Mouse (Mus musculus): ENCODE data around the gene Als2cr12. TPM values are rescaled to one million over a fixed set of nuclear protein-coding genes. Genes with fewer than 3 reads are reported as not detected.
"Not testable (repeated sequence)": the region's sequence is repeated elsewhere in the genome, so short reads cannot be mapped to it uniquely, and the experiment has no call there.

Gene Als2cr12
- total RNA-seq (2021) = not detected

DNA sequence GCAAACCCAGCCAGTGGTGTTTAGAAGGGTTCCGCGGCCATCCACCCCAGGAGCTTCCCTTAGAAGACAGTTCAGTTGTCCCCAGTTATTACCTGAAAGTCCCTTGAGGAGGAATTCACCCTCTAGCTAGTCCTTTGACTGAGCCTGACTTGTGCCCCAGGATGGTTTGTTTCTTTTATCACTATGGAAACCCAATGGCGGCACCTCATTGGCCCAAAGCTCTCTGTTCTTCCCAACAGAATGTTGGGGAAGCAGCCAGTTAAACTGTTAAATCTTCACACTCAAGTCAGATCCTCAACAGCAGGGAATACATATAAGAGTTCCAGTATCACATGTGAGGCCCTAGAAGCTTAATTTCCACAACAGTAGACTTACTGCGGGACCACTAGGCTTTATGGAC lies at the start of gene Als2cr12:
Als2cr12 (minus strand) TSS at position 180 of the 400 bp plus-strand sequence.
- DNase-seq (ENCODE audit: low spot score in 2 of 2); intact Hi-C loops (cut with DNase I): not testable (repeated sequence)

DNA sequence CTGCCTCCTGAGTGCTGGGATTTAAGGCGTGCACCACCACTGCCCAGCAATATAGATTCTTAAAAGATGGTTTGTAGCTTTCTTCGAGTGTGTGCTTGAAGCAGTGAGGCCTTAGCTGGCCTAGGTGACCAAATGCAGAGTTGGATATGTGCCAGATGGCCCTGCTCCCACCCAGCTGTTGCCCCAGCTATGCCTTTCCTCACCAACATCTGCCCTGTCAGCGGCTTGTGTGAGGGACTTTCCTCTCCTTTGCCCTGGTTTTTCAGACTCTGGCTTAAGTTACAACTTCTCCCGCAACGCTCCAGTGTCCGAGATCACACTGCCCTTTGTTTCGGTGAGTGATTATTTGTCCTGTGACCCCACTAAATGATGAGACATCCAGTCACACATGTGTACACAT lies 48.9 kb upstream of the Als2cr12 start:
- no peak for DNase-seq (ENCODE audit: low spot score in 2 of 2)
- intact Hi-C loops (cut with DNase I) = no loop called here

DNA sequence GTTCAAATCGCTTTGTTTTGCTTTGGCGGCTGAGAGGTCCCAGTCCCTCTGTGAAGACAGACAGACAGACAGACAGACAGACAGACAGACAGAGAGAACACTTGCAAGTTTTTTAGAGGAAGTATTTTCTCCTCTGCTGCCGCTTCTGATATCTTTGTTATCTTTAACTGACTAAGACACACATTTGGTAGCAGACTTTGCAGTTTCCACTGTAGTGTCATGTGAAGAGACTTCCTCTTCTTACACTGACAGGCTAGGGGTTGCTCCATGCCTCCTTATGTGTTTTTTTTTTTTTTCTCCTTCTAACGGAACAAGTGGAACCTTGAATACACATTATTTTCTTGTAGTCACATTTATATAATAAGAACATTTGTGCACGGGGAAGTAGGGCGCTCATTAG lies 47.5 kb upstream of the Als2cr12 start:
- DNase-seq (ENCODE audit: low spot score in 2 of 2) = no peak
- intact Hi-C loops (cut with DNase I) = no loop called here

DNA sequence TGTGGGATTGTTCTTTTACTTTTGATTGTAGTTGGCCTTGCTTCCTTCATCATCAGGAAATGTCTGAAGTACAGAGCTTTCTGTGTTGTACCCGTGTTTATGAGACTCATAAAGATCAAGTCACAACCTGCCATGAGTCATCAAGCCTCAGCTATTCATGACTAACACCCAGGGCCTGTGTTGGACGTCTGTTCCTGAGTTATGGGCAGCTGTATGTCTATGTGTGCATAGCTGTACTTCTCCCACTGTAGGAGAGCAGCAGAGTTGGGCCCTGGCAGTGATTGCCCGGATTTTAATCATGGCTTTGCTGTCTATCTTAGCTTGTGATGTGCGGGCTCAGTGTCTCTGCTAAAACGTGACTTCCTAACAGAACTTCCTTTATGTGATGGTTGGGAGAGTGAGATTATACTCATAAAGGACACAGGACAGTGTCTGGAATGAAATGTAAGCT lies 46.8 kb upstream of the Als2cr12 start:
- DNase-seq (ENCODE audit: low spot score in 2 of 2) = no peak
- intact Hi-C loops (cut with DNase I) = no loop called here

DNA sequence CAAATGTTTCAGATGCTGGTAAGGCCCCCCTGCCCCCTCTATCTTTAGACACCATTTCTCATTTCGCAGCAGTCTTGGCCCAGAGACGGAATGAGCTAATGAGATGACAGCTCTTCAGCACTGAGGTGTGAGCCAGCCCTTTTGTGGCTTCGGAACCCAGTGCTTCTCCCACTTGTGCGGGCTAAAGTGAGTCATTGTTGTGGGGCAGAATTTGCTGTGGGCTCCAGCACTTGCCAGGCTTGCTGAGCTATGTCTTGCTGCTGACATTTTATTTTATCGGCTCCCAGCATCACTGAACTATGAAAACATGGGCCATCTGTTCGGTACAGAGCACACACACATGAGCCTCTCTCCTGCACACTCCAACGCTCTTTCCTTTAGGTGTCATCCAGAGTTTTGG lies 43.7 kb upstream of the Als2cr12 start:
- intact Hi-C loops (cut with DNase I) = no loop called here
- DNase-seq (ENCODE audit: low spot score in 2 of 2) = peak; percentile 77 to 82

DNA sequence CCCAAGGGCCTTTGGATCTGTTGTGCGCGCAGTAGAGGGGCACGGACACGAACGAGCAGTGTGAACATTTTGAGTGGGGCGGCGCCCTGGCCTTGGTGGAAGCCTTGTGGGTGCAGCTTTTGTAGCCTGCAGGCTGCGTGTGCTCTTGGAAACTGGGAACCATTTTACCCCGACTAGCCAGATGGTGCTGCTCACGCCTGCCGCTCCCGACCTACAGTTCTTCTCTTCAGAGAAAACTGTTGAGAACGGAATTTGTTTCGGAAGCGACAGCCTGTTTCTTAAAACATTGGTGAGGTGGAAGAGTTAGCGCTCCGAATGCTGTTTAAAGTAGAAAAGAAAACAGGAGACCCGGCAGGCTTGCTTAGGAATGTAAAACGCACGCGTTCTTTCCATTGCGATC lies 41.2 kb upstream of the Als2cr12 start:
- intact Hi-C loops (cut with DNase I) = no loop called here
- peak; percentile 71 to 83 for DNase-seq (ENCODE audit: low spot score in 2 of 2)

DNA sequence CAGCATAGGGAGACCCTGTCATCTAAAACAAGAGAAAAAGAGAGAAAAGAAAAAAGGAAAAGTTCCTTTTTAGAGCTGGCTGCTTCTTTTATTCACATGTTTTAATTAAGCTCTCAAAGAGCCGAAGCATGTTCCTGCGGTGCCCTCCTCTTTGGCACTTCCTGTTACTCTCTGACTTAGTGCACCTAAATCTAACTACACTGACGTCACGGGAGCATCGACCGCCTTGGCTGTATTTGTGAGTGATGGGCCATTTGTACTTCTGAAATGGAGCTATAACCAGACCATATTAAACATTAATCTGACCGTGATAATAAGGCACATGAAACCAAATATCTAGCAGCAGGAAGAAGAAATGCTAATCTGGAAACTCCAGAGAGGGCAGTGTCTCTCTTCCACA lies 40.2 kb upstream of the Als2cr12 start:
- intact Hi-C loops (cut with DNase I) = no loop called here

DNA sequence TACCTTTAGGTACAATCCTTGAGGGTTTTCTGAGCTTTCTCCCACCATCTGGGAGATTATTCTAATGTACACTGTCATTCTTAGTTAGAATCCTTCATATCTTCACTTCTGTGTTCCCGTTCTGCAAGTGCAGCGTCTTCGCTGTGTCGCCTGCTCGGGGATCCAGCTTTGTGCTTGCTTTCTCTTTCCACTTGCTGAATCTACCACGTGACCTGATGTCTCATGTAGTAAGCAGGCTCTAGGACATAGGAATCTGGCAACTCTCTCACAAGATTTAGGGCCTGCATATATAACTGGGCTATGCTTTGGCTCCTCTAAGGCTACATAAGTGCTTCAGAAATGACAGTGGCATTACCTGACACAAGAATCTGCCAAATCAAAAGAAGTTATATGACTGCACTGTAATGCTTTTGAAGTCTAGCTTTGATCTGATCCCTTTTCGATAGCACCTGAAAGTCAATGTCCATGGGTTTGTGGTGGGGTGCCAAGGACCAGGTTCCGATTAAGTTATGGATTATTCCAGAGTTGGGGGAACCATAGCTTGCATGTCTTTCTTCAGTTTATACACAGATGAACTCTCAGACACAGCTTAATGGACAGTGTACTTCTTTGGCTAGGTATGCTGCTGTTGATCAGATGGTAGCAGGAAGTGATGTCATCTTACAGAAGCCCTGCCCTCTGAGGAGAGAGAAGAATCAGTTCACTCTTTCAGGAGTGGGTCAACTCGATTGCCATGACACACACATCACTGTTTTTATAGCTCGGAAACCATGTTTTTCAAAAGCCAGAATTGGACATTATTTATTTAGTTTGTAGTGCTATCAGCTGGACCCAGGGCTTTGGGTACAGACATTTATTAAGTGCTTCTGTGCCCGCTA lies 38.5 kb upstream of the Als2cr12 start:
- DNase-seq (ENCODE audit: low spot score in 2 of 2) = no peak
- intact Hi-C loops (cut with DNase I) = no loop called here

More for the DNA sequence above, 40.2 kb upstream of the Als2cr12 start:
- no peak for DNase-seq (ENCODE audit: low spot score in 2 of 2)

DNA sequence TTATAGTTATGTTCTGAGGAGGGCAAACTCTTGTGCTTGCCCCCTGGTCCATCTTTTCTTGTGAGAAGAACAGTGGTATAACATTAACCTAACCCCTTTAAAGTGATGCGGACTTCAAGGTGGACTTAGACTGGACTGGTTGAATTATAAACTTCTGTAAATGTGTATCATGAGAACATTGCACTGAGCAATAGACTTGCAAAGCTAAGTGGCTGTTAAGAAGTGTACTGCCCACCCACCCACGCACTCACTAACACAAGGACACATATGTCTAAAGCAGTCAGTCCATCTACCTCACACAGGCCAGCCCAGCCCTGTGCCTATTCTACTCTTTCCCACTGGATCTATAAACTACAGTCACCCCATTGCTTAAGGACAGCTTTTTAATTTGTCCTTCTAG lies 37.8 kb upstream of the Als2cr12 start:
- intact Hi-C loops (cut with DNase I) = no loop called here
- DNase-seq (ENCODE audit: low spot score in 2 of 2) = no peak

DNA sequence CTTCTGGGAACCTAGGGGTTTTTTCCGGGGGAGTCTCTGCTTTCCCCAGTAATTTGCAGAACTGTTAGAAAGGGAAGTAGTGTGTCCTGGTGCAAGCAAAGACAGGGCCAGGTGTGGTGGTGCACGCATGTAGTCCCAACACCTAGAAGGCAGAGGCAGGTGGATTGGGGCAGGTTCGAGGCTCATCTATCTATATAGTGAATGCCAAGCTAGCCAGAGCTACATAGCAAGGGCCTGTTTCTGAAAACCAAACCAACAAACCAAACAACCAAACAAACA lies 32.7 kb upstream of the Als2cr12 start:
- DNase-seq (ENCODE audit: low spot score in 2 of 2) = no peak
- intact Hi-C loops (cut with DNase I) = no loop called here

DNA sequence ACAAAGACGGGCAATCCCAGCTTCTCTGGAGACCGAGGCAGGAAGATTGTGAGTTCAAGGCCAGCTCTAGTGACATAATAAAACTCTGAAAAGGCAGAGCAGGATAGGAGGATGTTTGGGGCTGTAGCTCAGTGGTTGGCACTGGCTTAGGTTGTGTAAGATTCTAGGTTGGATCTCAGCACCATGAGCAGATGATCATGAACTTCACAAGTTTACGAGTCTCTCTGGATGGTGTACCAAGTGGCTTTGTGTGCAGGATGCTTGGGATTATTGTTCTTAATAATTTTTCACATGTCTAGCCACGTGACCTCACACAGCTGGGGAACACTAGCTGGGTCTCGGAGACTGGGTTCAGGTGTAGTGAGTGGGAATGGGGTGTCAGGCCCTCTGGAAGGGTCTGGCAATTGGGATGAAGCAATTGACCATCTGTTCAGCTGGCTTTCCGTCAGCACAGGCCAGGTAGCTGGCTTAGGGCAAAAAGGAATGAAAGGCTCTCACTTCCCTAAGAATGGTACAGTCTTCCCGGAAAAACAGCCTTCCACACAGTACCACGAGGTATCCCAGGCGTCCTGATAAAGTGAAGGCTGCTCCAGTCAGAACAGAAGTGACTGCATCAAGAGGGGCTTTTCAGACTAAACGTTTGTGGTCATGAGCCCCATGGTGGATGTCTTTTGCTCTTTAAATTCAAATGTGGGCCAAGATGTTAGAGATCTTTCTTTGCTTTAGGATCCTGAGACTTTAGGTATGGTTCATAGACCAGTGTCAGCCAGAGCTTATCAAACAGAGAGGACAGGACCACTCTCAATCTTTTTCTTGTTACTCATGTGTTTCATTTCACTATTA lies 32.2 kb upstream of the Als2cr12 start:
- intact Hi-C loops (cut with DNase I) = no loop called here
- DNase-seq (ENCODE audit: low spot score in 2 of 2) = no peak

DNA sequence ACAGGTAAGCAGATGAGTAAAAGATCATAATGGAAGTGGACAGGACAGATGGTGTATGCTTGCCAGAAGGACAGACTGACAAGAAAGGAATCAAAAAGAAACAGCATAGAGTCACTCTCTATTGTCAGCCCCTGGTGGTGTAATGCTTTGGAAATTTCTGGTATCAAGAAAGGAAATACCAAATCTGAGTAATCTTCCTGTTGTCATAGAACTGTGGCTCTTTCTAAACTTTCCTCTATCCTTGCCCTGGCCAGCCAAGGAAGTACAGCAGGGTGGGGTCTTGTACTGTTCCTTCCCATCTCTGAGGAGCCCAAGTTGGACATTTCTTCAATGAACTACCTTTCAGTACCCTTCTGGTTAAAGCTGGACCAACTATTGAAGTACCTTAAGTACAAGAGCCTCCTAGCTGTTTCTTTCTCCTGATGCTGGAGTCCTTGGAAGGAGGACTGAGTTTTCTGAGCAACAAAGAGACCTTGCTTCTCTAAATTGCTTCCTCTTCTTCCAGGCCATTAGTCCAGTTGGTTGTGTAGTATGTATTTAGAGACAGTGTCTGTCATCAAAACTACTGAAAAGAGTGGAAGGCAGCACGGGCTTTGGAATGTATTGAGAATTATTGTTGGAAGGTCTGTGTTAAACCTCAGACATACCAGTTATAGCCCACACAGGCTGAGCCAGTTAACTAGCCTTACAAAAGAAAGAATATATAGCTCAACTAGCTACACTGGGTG lies 31.4 kb upstream of the Als2cr12 start:
- DNase-seq (ENCODE audit: low spot score in 2 of 2) = no peak
- intact Hi-C loops (cut with DNase I) = no loop called here

DNA sequence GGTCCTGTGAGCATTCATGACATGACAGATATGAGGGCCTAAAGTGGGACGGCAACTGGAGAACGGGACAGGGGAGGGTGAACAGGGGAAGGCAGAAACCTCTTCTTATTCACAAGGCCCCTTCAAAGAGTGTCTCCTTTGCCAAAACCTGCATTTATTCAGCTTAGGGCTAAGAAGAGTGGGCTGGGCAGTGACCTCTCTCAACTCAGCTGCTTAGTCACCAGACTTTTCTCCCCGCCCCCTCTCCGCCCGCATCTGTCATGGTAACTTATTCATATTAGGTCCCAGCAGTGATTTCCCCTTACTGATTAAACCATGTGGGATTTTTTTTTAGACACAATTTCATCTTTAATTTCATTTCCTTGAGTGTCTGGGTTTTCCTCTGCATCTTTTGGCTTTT lies 30.0 kb upstream of the Als2cr12 start:
- intact Hi-C loops (cut with DNase I) = no loop called here
- no peak for DNase-seq (ENCODE audit: low spot score in 2 of 2)

DNA sequence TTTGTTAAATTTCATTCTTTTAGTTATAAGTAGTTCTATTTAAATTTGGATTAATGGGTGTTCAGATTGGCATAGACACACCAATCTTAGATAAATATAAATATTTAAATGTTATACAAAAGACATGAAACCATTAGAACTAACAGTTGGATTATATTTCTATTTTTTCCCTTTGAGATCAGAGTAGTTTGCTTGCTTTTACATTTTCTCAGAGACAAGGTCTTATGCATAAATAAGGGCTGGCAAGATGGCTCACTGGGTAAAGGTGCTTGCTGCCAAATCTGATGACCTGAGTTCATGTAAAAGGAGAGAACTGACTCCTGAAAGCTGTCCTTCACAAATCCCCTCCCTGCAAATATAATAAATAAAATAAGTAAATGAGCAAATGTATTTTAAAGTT lies 29.3 kb upstream of the Als2cr12 start:
- no peak for DNase-seq (ENCODE audit: low spot score in 2 of 2)
- intact Hi-C loops (cut with DNase I) = no loop called here

DNA sequence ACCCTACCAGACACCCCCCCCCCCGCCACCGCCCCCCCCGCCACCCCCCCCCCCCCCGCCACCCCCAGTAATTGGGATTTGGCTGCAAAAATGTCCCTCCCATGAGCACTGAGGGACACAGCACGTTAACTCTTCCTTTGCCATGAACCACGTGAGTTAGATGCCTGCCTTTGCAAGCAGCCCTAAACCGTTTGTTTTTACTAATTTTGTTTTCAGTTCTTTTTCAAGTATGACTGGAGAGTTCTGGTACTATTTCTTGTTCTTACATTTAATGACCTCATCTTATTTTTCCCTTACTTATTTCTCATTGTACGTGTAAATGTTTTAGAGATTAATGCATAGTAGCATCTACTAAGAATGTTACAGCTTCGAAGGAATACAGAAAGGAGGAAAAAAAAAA lies 28.7 kb upstream of the Als2cr12 start:
- intact Hi-C loops (cut with DNase I) = no loop called here
- DNase-seq (ENCODE audit: low spot score in 2 of 2) = no peak

DNA sequence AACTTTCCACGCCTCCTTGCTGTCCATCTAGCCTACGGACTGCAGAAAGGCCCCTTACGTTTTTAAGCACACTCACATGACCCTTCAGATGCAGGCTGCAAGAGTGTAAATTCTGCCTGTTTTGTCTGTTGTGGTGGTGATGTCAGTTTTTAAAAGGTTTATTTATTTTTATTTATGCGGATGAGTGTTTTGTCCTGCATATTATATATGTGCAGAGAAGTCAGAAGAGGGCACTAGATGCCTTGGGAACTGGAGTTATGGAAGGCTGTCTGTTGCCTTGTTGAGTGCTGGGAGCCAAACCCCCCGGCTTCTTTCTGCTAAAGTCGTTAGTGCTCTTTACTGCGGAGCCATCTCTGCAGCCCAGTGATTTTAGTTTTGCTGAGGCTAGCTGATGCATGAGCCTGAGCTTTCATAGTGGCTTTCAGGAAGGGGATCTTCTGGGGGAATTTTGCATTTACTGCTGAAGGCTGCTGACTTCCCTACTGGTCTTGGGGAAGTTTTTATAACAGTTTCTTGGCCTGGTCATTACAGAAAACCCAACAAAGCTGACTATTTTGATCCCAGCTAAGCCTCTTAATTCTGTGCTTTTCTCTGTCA lies 28.1 kb upstream of the Als2cr12 start:
- DNase-seq (ENCODE audit: low spot score in 2 of 2) = no peak
- intact Hi-C loops (cut with DNase I) = no loop called here

DNA sequence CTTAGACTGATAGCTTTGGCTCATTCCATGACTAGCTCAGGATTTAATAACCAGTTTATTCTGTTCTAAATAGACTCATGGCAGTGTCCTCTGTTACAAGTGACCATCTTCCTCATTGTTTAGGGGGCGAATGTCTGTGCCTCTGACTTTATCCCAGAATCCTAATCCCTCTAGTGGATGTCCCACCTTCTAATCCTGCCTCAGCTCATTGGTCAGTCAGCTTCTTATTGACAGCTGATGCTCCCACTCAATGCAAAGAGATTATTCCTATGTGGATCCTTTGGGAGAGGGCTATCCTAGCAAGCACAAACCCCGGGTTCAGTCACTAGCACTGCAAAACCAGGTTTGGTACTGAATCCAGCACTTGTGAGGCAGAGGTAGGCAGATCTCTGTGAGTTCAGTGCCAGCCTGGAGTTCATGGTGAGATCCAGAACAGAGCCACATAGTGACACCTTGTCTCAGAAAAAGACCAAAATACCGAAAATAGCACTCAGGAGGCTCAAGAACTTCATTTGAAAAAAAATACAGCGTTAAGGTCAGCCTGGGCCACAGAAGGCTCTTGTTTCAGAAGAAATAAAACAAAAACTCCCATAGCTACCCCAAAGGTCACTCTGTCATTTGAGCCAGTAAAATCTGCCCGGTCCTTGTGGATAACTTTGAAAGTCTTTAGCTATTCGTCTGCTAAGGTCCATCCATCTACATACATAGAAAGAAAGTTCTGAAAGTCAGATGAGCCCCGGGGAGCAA lies 27.4 kb upstream of the Als2cr12 start:
- DNase-seq (ENCODE audit: low spot score in 2 of 2) = no peak
- intact Hi-C loops (cut with DNase I) = no loop called here

DNA sequence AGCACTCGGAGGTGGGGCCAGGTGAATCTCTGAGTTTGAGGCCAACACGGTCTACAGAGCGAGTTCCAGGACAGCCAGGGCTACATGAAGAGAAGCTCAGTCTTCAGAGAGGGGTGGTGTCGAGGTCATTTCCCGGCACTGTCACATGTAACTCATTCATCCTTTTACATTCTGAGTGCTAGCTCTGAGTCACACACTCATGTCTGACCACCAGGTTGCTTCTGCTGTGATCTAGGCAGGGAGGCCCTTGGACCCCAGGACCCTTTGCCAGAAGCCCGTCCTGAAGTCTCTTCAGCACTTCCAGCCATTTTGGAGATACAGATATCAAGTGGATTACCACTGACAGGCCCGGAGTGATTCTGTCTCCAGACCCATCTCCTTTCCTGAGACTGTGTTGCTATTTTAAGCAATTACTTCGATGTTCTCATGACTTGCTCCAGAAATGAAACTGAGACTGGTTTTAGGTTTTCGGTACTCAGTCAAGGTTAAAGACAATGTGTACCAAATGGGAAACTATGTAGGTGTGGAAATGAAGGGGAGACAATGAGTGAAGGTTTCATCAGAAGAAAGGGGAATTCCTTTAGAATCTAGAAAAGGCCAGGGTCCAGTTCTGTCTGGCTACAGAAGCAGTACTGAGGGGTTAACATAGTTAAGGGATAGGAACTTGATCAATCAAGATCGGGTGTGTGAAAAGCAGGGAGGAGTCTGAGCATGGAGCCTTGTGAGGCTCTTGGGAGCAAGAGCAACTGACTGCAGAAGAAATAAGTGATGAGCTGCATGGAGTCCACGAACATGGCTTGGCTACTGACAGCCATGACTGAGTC lies 26.5 kb upstream of the Als2cr12 start:
- intact Hi-C loops (cut with DNase I) = no loop called here
- DNase-seq (ENCODE audit: low spot score in 2 of 2) = no peak

DNA sequence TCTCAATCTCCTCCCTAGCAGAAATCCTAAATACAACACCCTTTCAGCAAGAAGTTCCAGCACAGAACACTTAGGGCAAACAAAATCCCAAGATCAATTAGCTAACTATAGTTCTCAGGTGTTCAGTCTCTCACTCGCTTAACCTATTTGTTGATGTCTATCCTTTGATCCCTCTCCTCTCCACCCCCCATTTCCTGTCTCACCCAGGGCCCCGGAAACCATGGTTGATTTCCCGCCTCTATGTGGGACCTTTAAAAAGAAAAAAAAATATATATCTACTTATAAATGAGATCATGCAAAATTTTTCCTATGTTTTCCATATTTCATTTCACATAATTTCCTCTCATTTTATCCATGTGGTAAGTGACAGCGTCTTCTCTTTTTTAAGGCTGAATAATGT lies 25.2 kb upstream of the Als2cr12 start:
- DNase-seq (ENCODE audit: low spot score in 2 of 2) = no peak
- intact Hi-C loops (cut with DNase I) = no loop called here
